Mouse (Mus musculus): Measurements from ENCODE around the gene Helt. TPM values are rescaled to one million over a fixed set of nuclear protein-coding genes. Genes with fewer than 3 reads are reported as not detected.

The Helt gene
- total RNA-seq, 2 experiments from 2014 or later = not detected

Other genes starting within 250 kb of the Helt start
- 10 to 100 TPM; 12.3 to 15.4 TPM for gene Cfap97, start 142.9 kb downstream of the Helt start, total RNA-seq (2021)
- gene Snx25, start 142.5 kb downstream of the Helt start, total RNA-seq (2021) = 10 to 100 TPM; 14.9 to 17.4 TPM
- 100 to 1,000 TPM; 166 to 218 TPM for gene Slc25a4, start 83.4 kb downstream of the Helt start, total RNA-seq (2021)
- gene Acsl1, start 176.4 kb upstream of the Helt start, total RNA-seq (2021) = 100 to 1,000 TPM; 403 to 767 TPM